Mouse (Mus musculus) neural tube, embryonic 12.5 days (tissue): ENCODE results near the gene Arl6ip5. TPM values are rescaled to one million over a fixed set of nuclear protein-coding genes. Genes with fewer than 3 reads are reported as not detected.
A peak's percentile ranks its signal among the peaks of the same experiment; 100 is the strongest.

Experiments
- ATAC-seq: fragments of 200-750 bp; cut with Nextera tagmentation; 2 replicates; pipeline ENCODE4 v1.8.0; 2017; ENCODE audit warnings: low read depth, mild to moderate bottlenecking, moderate TSS enrichment, moderate library complexity; ENCODE audit not compliant: low FRiP score
- H3K27ac ChIP-seq: fragments of 300-500 bp; sonication (generic); 2 replicates; pipeline ENCODE4 v1.5.1; 2016
- H3K27me3 ChIP-seq: fragments of 300-500 bp; sonication (generic); replicated peaks from 2 replicates; pipeline ENCODE4 v1.6.1; 2016; ENCODE audit warnings: mild to moderate bottlenecking
- H3K36me3 ChIP-seq: fragments of 300-500 bp; sonication (generic); 2 replicates; pipeline ENCODE4 v1.6.1; 2016; ENCODE audit warnings: mild to moderate bottlenecking
- H3K4me1 ChIP-seq: fragments of 300-500 bp; sonication (generic); 2 replicates; pipeline ENCODE4 v1.6.1; 2016
- H3K4me2 ChIP-seq: fragments of 300-500 bp; sonication (generic); replicated peaks from 2 replicates; pipeline ENCODE4 v1.6.1; 2016; ENCODE audit warnings: mild to moderate bottlenecking
- H3K4me3 ChIP-seq: fragments of 300-500 bp; sonication (generic); 2 replicates; pipeline ENCODE4 v1.5.1; 2016
- H3K9ac ChIP-seq: fragments of 300-500 bp; sonication (generic); 2 replicates; pipeline ENCODE4 v1.6.1; 2016; ENCODE audit warnings: mild to moderate bottlenecking
- H3K9me3 ChIP-seq: fragments of 300-500 bp; sonication (generic); 2 replicates; pipeline ENCODE4 v1.6.1; 2016; ENCODE audit warnings: mild to moderate bottlenecking
- WGBS: fragments of 180-500 bp; shearing (Covaris S2); methylation state at CpG from one replicate; pipeline ENCODE4 v1.1.7; 2016; 5-methylcytosine and 5-hydroxymethylcytosine counted together
- polyA plus RNA-seq: library from polyadenylated mRNA; unstranded; fragments of >200 nt; fragmentation: Nextera tagmentation; extraction: Ambion mirVana; gene quantifications from 2 replicates; pipeline ENCODE4 v1.2.1, GENCODE M21; 2016

The Arl6ip5 gene
- 81.3 and 92.2 TPM in 2 replicates for polyA plus RNA-seq

DNA sequence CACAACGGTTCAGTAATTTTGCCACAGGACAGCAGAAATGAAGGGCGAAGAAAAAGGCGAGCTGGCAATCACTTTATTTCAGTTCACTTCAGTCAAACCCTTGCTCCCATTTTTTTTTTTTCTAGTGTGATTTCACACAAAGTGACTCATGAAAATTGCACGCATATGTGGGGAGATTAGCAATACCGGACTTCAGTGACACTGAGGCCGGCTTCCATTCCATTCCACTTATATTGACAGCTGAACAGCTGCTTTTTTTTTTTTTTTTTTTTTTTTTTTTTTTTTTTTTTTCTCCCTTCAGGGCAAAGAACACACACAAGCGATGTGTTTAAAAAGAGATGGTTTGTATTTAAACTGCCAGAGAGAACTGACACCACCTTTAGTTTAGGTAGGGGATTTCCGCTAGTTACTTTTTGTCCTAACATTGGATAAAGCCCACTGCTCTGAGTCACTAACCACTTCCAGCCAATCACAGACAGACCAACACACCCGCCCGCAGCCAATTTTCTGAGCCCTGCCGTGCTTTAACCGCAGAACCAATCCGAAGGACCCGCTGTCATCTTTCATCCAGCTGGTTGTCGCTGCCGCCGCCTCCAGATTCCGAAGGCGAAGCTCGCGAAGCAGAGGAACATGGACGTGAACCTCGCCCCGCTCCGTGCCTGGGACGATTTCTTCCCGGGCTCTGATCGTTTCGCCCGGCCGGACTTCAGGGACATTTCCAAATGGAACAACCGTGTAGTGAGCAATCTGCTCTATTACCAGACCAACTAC, at the start of gene Arl6ip5:
Arl6ip5 (plus strand) TSS at position 499 of the 771 bp plus-strand sequence.
- Histone ChIP-seq H3K4me2 (peak within 1 kb of the TSS; percentile 70), H3K27ac (no peak within 1 kb of the TSS), H3K4me1 (peaks cover 15% of the 10 kb centered on the region), H3K27me3 (no peaks in the 10 kb centered on the region), H3K4me3 (peak within 1 kb of the TSS; percentile 52), H3K9me3 (no peaks in the 10 kb centered on the region), H3K36me3 (peaks cover 8% of the 10 kb centered on the region), H3K9ac (peak within 1 kb of the TSS; percentile 59)
- peak; percentile 73 for ATAC-seq
- 12% methylated on average over 32 of the region's 32 CpGs for WGBS

GRCm38 (mm10) chr6:97175716-97176115, 34.8 kb upstream of the Arl6ip5 start:
- no peak overlapping the region for H3K4me2 ChIP-seq
- H3K27ac ChIP-seq = no peak overlapping the region
- H3K36me3 ChIP-seq = peaks cover 33% of the 10 kb centered on the region
- H3K4me3 ChIP-seq = no peak overlapping the region
- H3K4me1 ChIP-seq = peaks cover 8% of the 10 kb centered on the region
- no peaks in the 10 kb centered on the region for H3K9me3 ChIP-seq
- no peak overlapping the region for H3K9ac ChIP-seq
- WGBS = 83% methylated on average over 11 of the region's 11 CpGs
- no peaks in the 10 kb centered on the region for H3K27me3 ChIP-seq
- ATAC-seq = no peak

DNA sequence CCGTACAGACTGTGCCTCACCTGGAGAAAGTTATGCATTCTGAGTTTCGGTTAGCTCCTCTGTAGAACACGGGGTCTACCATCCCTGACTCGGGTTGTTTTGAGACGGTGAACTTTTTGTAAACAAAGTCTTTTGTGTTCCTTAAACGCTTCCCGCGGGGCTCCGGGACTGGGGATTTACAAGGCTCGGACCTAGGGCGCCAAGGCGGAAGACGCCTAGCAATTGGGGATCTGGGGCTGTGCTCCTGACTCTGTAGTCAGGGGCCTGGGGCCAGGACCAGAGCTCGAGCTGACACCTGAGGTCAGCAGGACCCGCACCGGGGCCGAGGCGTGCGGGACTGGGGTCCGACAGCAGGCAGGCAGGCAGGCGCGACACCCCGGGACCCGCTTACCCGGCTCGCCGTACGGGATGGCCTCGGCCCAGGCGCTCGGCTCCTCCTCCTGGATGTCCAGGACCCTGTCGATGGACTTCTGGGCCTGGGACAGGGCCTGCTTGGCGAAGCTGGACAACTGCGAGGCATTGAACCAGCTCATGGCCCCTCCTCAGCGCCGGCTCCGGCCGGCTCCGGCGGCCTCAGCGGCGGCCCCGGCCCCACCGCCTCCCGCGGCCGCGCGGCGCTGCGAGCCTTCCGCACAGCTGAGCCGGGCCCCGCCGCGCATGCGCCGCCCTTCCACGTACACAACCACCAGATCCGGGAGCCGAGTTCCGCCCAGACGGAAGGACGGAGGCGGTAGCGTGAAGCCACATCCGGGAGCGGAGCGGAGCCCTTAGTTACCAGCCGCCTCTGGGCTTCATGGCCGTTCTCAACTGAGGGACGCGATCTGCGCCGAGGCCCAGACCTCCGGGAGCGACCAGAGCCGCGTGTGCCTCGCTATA, 31.8 kb upstream of the Arl6ip5 start, which contains the start of gene Tmf1:
Tmf1 (minus strand) TSS at position 632 of the 876 bp plus-strand sequence.
- H3K27ac ChIP-seq = peak within 1 kb of the TSS; percentile 81
- ATAC-seq = peak; percentile 97
- WGBS = under 1% methylated on average over 80 of the region's 80 CpGs
- peaks cover 8% of the 10 kb centered on the region for H3K4me1 ChIP-seq
- peak within 1 kb of the TSS; percentile 69 for H3K4me2 ChIP-seq
- peak within 1 kb of the TSS; percentile 89 for H3K4me3 ChIP-seq
- H3K9ac ChIP-seq = peak within 1 kb of the TSS; percentile 95
- peaks cover 18% of the 10 kb centered on the region for H3K36me3 ChIP-seq
- no peaks in the 10 kb centered on the region for H3K9me3 ChIP-seq
- H3K27me3 ChIP-seq = no peaks in the 10 kb centered on the region

DNA sequence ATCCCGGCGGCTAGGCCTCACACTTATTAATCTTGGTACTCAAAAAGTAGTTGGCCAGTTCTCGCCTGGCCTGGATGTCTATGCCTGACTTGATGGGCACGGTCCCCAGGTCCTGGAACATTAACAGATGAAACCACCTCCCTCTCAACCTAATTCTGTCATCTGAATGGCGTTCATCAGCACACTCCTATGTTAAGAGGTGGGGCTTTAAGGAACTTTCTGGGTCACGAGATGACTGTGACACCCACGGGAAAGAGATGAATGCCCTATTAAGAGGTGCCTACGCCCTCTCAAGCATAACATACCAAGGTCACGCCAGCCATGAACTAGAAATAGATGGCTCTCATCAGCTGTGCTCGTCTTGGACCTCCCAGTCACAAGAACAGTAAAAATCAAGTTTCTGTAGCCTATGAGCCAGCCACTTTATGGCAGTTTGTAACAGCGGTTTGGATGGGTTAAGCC, 31.1 kb upstream of the Arl6ip5 start:
- peak overlapping the region; percentile 81 for H3K27ac ChIP-seq
- peak overlapping the region; percentile 69 for H3K4me2 ChIP-seq
- peaks cover 20% of the 10 kb centered on the region for H3K36me3 ChIP-seq
- peaks cover 8% of the 10 kb centered on the region for H3K4me1 ChIP-seq
- 9% methylated on average over 11 of the region's 11 CpGs for WGBS
- no peak; the same call in none of the 2 replicates for ATAC-seq
- H3K27me3 ChIP-seq = no peaks in the 10 kb centered on the region
- peak overlapping the region; percentile 89 for H3K4me3 ChIP-seq
- no peaks in the 10 kb centered on the region for H3K9me3 ChIP-seq
- H3K9ac ChIP-seq = peak overlapping the region; percentile 95

DNA sequence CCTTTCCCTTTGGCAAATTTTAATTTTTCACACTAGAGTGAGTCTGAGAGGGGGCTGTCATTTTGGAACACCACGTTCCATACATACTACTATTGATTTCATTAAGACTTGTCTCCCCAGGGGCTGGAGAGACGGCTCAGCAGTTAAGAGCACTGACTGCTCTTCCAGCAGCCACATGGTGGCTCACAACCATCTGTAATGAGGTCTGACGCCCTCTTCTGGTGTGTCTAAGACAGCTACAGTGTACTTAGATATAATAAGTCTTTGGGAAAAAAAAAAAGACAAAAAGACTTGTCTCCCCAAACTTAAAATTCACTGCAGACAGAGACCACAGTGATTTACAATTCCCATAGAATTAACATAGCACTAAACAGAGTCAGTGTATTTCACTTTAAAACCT, 10.1 kb upstream of the Arl6ip5 start:
- Histone ChIP-seq H3K9ac (no peak overlapping the region), H3K27me3 (no peaks in the 10 kb centered on the region), H3K36me3 (peaks cover 30% of the 10 kb centered on the region), H3K4me3 (no peak overlapping the region), H3K9me3 (no peaks in the 10 kb centered on the region), H3K27ac (no peak overlapping the region), H3K4me1 (peaks cover 11% of the 10 kb centered on the region), H3K4me2 (no peak overlapping the region)
- no peak for ATAC-seq
- 52% methylated on average over 3 of the region's 3 CpGs for WGBS

DNA sequence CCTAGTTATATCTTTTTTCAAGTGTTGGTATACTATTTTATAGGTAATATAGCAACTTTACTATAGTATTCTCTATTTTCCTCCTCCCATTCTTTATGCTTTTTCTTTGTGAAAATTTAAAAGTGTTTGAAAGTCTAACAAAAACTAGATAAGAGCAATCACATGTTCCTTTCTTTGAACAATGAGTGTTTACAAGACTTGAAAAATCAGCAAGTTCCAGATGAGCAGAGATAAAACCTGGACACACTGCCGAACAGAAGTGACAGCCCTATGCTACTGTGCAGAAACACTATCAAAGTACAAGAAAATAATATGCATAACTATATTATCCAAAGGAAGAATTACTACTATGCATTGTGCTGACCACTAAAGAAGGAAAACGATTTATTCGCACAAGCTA, 8.0 kb upstream of the Arl6ip5 start:
- Histone ChIP-seq H3K27me3 (no peaks in the 10 kb centered on the region), H3K4me1 (peaks cover 11% of the 10 kb centered on the region)

GRCm38 (mm10) chr6:97204252-97204869, 6.1 kb upstream of the Arl6ip5 start:
- no peaks in the 10 kb centered on the region for H3K36me3 ChIP-seq
- H3K9me3 ChIP-seq = no peaks in the 10 kb centered on the region
- H3K4me1 ChIP-seq = peaks cover 11% of the 10 kb centered on the region
- H3K4me2 ChIP-seq = peak overlapping the region; percentile 72
- H3K4me3 ChIP-seq = peak overlapping the region; percentile 92
- 22% methylated on average over 9 of the region's 9 CpGs for WGBS
- H3K9ac ChIP-seq = peak overlapping the region; percentile 92
- H3K27me3 ChIP-seq = no peaks in the 10 kb centered on the region
- ATAC-seq = no peak
- no peak overlapping the region for H3K27ac ChIP-seq

More for the DNA sequence above, 8.0 kb upstream of the Arl6ip5 start:
- H3K9ac ChIP-seq = no peak overlapping the region
- H3K27ac ChIP-seq = no peak overlapping the region
- H3K9me3 ChIP-seq = no peaks in the 10 kb centered on the region
- 96% methylated on average over 3 of the region's 3 CpGs for WGBS
- ATAC-seq = no peak
- H3K4me2 ChIP-seq = no peak overlapping the region
- H3K4me3 ChIP-seq = no peak overlapping the region
- H3K36me3 ChIP-seq = peaks cover 11% of the 10 kb centered on the region; the same call in 1 of the 2 replicates

DNA sequence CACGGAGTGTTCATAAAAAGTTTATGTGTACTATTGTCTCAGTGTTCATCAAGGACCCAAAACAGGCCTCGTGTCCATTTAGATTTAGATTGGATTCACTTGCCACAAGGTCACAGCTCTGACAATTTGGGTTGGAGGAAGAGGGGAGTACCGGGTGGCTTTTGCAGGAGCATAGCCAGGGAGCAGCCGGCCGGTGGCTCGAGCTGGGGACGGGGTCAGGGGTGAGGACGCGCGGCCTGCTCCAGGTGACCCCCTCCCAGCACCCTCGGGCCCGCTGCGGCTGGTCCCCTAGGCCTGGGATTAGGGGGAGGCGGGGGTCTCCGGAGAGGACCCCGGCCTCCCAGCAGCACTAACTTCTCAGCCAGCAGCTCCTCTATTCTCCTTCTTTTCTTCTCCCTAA, 5.5 kb upstream of the Arl6ip5 start:
- Histone ChIP-seq H3K36me3 (no peaks in the 10 kb centered on the region), H3K4me3 (peak overlapping the region; percentile 92), H3K9me3 (no peaks in the 10 kb centered on the region), H3K4me2 (peak overlapping the region; percentile 72), H3K27me3 (no peaks in the 10 kb centered on the region), H3K9ac (peak overlapping the region; percentile 92), H3K27ac (peak overlapping the region; percentile 29; the same call in 1 of the 2 replicates), H3K4me1 (peaks cover 13% of the 10 kb centered on the region)
- peak; percentile 72 for ATAC-seq
- under 1% methylated on average over 16 of the region's 16 CpGs for WGBS

GRCm38 (mm10) chr6:97205439-97205885, 5.0 kb upstream of the Arl6ip5 start, which contains the start of gene Uba3:
Gene Uba3 (minus strand): TSS chr6:97205647.
- H3K4me3 ChIP-seq = peak within 1 kb of the TSS; percentile 92
- H3K9me3 ChIP-seq = no peaks in the 10 kb centered on the region
- no peaks in the 10 kb centered on the region for H3K36me3 ChIP-seq
- under 1% methylated on average over 38 of the region's 38 CpGs for WGBS
- peaks cover 15% of the 10 kb centered on the region for H3K4me1 ChIP-seq
- peak within 1 kb of the TSS; percentile 92 for H3K9ac ChIP-seq
- ATAC-seq = peak; percentile 96
- H3K27ac ChIP-seq = peak within 1 kb of the TSS; percentile 29; the same call in 1 of the 2 replicates
- peak within 1 kb of the TSS; percentile 72 for H3K4me2 ChIP-seq
- no peaks in the 10 kb centered on the region for H3K27me3 ChIP-seq

DNA sequence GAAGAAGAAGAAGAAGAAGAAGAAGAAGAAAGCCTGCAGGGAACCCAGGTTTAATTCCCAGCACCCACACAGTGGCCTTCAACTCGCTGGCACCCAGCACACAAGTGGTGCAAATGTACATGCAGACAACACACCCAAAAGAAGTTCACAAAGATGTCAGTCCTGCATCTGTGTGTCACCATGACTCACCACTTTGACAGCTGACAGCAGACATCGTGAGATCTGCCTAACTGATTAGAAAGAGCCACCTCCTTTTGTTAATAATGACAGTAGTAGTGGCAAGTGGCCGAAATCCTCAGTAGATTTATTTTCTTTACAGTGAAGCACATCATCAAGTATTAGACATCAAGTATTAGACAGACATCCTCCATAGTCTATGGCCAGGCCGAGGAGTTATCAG, 3.4 kb upstream of the Arl6ip5 start:
- Histone ChIP-seq H3K27ac (no peak overlapping the region), H3K9me3 (no peaks in the 10 kb centered on the region), H3K4me2 (no peak overlapping the region), H3K4me3 (no peak overlapping the region), H3K4me1 (peaks cover 23% of the 10 kb centered on the region), H3K36me3 (no peaks in the 10 kb centered on the region), H3K9ac (no peak overlapping the region), H3K27me3 (no peaks in the 10 kb centered on the region)
- no peak for ATAC-seq
- WGBS = 84% methylated on average over 4 of the region's 4 CpGs

- Histone ChIP-seq H3K27ac (no peak overlapping the region), H3K4me1 (peaks cover 25% of the 10 kb centered on the region), H3K4me2 (no peak overlapping the region), H3K36me3 (no peaks in the 10 kb centered on the region), H3K9ac (no peak overlapping the region), H3K4me3 (no peak overlapping the region), H3K27me3 (no peaks in the 10 kb centered on the region), H3K9me3 (no peaks in the 10 kb centered on the region)
- ATAC-seq = no peak
- WGBS = 37% methylated on average over 3 of the region's 3 CpGs
These were observed 2.1 kb upstream of the Arl6ip5 start for GRCm38 (mm10) chr6:97208406-97208805.
